ENCODE assay signal across 12 mouse cellular contexts in genomic region chr2:5801182-5801640, GRCm38 (mm10). TPM values are rescaled to one million over a fixed set of nuclear protein-coding genes. Genes with fewer than 3 reads are reported as not detected.
DNase-seq lines count a peak whose midpoint lies in the region; ATAC-seq and TF ChIP-seq lines count a peak whose summit lies in the region.
"Had no signal": no experiment of that assay in that cellular context is flagged by ENCODE, and none has a peak within 500 bp of the region (broad histone marks: within the 10 kb centered on the region; RNA-seq: fewer than 3 reads in every experiment).

No protein-coding gene starts in this region.

- peak; percentile 15 for DNase-seq in kidney, postnatal 0 days (ENCODE audit: low spot score)
- no peak for DNase-seq in kidney, adult 11 months
- peak; percentile 94 for DNase-seq in MEL (ENCODE audit: low read depth, low spot score)
- DNase-seq in urinary bladder, postnatal 36 days (ENCODE audit: low spot score in 2 of 2) = no peak
- DNase-seq in right cerebral cortex, postnatal 10 days (ENCODE audit: low spot score in 2 of 2) = no peak
- DNase-seq in right cerebral cortex, postnatal 25 days = no peak

- ATAC-seq in kidney, postnatal 0 days (replicated peaks; ENCODE audit: low FRiP score, low read depth) = no peak
- peak; percentile 78 to 79 for ATAC-seq in hematopoietic stem cell, adult 5-6 weeks (replicated peaks in 1 of 2; ENCODE audit: insufficient read depth in 1 of 2, low FRiP score in 2 of 2, low TSS enrichment in 1 of 2, low read depth in 1 of 2, poor library complexity in 2 of 2, severe bottlenecking in 2 of 2)
- ATAC-seq in neutrophil, adult 5-6 weeks (ENCODE audit: extremely low read depth, insufficient number of reproducible peaks, low FRiP score, poor library complexity, severe bottlenecking) = peak; percentile 79
- ATAC-seq: Patski had no signal

- no peak overlapping the region for H3K4me2 ChIP-seq in kidney, postnatal 0 days (ENCODE audit: low read length)
- H3K4me2 ChIP-seq: heart, embryonic 15.5 days; limb, embryonic 13.5 days had no signal

- H3K36me3 ChIP-seq in kidney, postnatal 0 days (ENCODE audit: insufficient read depth, low read length) = peaks cover 38% of the 10 kb centered on the region
- peaks cover 0 to 48% of the 10 kb centered on the region in 2 experiments; a peak in 3 of 4 replicates for H3K36me3 ChIP-seq in MEL (ENCODE audit: control insufficient read depth in 1 of 2, insufficient read depth in 2 of 2, low read length in 2 of 2)

- no peaks in the 10 kb centered on the region for H3K27me3 ChIP-seq in kidney, postnatal 0 days (ENCODE audit: insufficient read depth, low read length)
- no peaks in the 10 kb centered on the region for H3K27me3 ChIP-seq in MEL (ENCODE audit: control insufficient read depth in 1 of 2, insufficient read depth in 2 of 2, low read length in 2 of 2)
- H3K27me3 ChIP-seq: heart, embryonic 15.5 days; limb, embryonic 13.5 days; Patski had no signal

- TF ChIP-seq POLR2A in MEL (IDR thresholded peaks at IDR 0.05; ENCODE audit: control insufficient read depth in 1 of 2, insufficient read depth in 1 of 2, low read depth in 1 of 2, low read length in 2 of 2, poor library complexity in 1 of 2) = peak in 1 of 2 experiments; percentile 73; a peak in 2 of 4 replicates

- no peak overlapping the region for H3K27ac ChIP-seq in kidney, postnatal 0 days
- peak overlapping the region; percentile 95 for H3K27ac ChIP-seq in MEL (ENCODE audit: control insufficient read depth, low read depth, low read length)
- H3K27ac ChIP-seq: embryonic facial prominence, embryonic 10.5 days; heart, embryonic 15.5 days; limb, embryonic 13.5 days had no signal

- TF ChIP-seq CTCF in kidney, postnatal 0 days (IDR thresholded peaks at IDR 0.05; ENCODE audit: low read depth) = no peak
- no peak for TF ChIP-seq CTCF in MEL (IDR thresholded peaks at IDR 0.05 in 2 of 3, conservative IDR thresholded peaks at IDR 0.05 in 1 of 3; ENCODE audit: control insufficient read depth in 1 of 3, insufficient read depth in 1 of 3, low read depth in 2 of 3, low read length in 3 of 3, poor library complexity in 1 of 3, severe bottlenecking in 1 of 3)

- peak; percentile 95 to 97 for TF ChIP-seq EP300 in MEL (IDR thresholded peaks at IDR 0.05; ENCODE audit: low read depth in 1 of 2, low read length in 2 of 2)

- no peak overlapping the region for H3K9ac ChIP-seq in kidney, postnatal 0 days (ENCODE audit: low read depth, low read length)
- H3K9ac ChIP-seq in MEL (ENCODE audit: control insufficient read depth, low read depth, low read length, poor library complexity, severe bottlenecking) = peak overlapping the region; percentile 52
- H3K9ac ChIP-seq: heart, embryonic 15.5 days; limb, embryonic 13.5 days had no signal

- H3K4me1 ChIP-seq in kidney, postnatal 0 days (replicated peaks; ENCODE audit: insufficient read depth, low read length) = no peaks in the 10 kb centered on the region
- H3K4me1 ChIP-seq in MEL (ENCODE audit: control insufficient read depth in 1 of 2, insufficient read depth in 2 of 2, low read length in 2 of 2) = peaks cover 21 to 34% of the 10 kb centered on the region in 2 experiments
- H3K4me1 ChIP-seq: embryonic facial prominence, embryonic 10.5 days; limb, embryonic 13.5 days had no signal

- no peak overlapping the region for H3K4me3 ChIP-seq in kidney, postnatal 0 days (replicated peaks; ENCODE audit: low read depth, low read length)
- H3K4me3 ChIP-seq in MEL (ENCODE audit: control insufficient read depth in 1 of 2, insufficient read depth in 1 of 2, low read depth in 2 of 2, low read length in 2 of 2) = peak overlapping the region; percentile 17 to 38; a peak in 3 of 4 replicates
- H3K4me3 ChIP-seq: embryonic facial prominence, embryonic 10.5 days; heart, embryonic 15.5 days; limb, embryonic 13.5 days had no signal

- TF ChIP-seq RAD21 in MEL (IDR thresholded peaks at IDR 0.05; ENCODE audit: low read depth, low read length) = no peak; the same call in 1 of the 2 replicates

- 74% methylated on average over 9 of the region's 9 CpGs for WGBS in kidney, postnatal 0 days

- no peaks in the 10 kb centered on the region for H3K9me3 ChIP-seq in kidney, postnatal 0 days (replicated peaks; ENCODE audit: low read length)
- H3K9me3 ChIP-seq in MEL (replicated peaks; ENCODE audit: insufficient read depth, low read length) = no peaks in the 10 kb centered on the region
- H3K9me3 ChIP-seq: embryonic facial prominence, embryonic 10.5 days; heart, embryonic 15.5 days; limb, embryonic 13.5 days had no signal

- H3K79me2 ChIP-seq in MEL (ENCODE audit: control insufficient read depth, insufficient read depth, low read length, poor library complexity) = no peaks in the 10 kb centered on the region

TF ChIP-seq in MEL, 35 proteins besides CTCF, POLR2A, EP300 and RAD21 (continues in another document):
- peak; percentile 63 for TF ChIP-seq BHLHE40 (IDR thresholded peaks at IDR 0.05; ENCODE audit: borderline replicate concordance, low read depth, low read length)
- no peak for TF ChIP-seq MEF2A (IDR thresholded peaks at IDR 0.05; ENCODE audit: extremely low read depth, insufficient replicate concordance, low read depth, low read length, poor library complexity, severe bottlenecking)
- peak; percentile 80 for TF ChIP-seq TBP (IDR thresholded peaks at IDR 0.05; ENCODE audit: low read depth, low read length)
- no peak; the same call in 1 of the 2 replicates for TF ChIP-seq KAT2A (conservative IDR thresholded peaks at IDR 0.05; ENCODE audit: low read depth, low read length)
- TF ChIP-seq POLR2AphosphoS5 (IDR thresholded peaks at IDR 0.05; ENCODE audit: borderline replicate concordance, low read depth, low read length) = no peak
- 0 out of 2 replicates have a peak, but pooled peaks have one; percentile 24 for TF ChIP-seq HCFC1 (IDR thresholded peaks at IDR 0.05; ENCODE audit: low read depth, low read length)
- TF ChIP-seq USF2 (IDR thresholded peaks at IDR 0.05; ENCODE audit: borderline replicate concordance in 1 of 2, insufficient read depth in 1 of 2, low read depth in 1 of 2, low read length in 2 of 2) = no peak
- no peak for TF ChIP-seq MAZ (IDR thresholded peaks at IDR 0.05; ENCODE audit: low read depth, low read length)
- no peak for TF ChIP-seq GABPA (IDR thresholded peaks at IDR 0.05; ENCODE audit: low read depth, low read length)
- peak; percentile 59; the same call in 1 of the 2 replicates for TF ChIP-seq MYC (IDR thresholded peaks at IDR 0.05; ENCODE audit: low read depth, low read length)
- TF ChIP-seq SMC3 (IDR thresholded peaks at IDR 0.05; ENCODE audit: low read depth, low read length) = no peak
- TF ChIP-seq MYB (IDR thresholded peaks at IDR 0.05; ENCODE audit: low read depth, low read length) = peak; percentile 96
- no peak; the same call in 1 of the 2 replicates for TF ChIP-seq MAX (IDR thresholded peaks at IDR 0.05; ENCODE audit: low read length)
- peak; percentile 66; the same call in 1 of the 2 replicates for TF ChIP-seq MAFK (IDR thresholded peaks at IDR 0.05; ENCODE audit: borderline replicate concordance, low read depth, low read length)
- peak; percentile 61; the same call in 1 of the 2 replicates for TF ChIP-seq ZMIZ1 (IDR thresholded peaks at IDR 0.05; ENCODE audit: low read depth, low read length)
- TF ChIP-seq NELFE (IDR thresholded peaks at IDR 0.05; ENCODE audit: low read depth, low read length) = 0 out of 2 replicates have a peak, but pooled peaks have one; percentile 34
- no peak for TF ChIP-seq USF1 (IDR thresholded peaks at IDR 0.05; ENCODE audit: low read depth, low read length)
- no peak for TF ChIP-seq ZKSCAN1 (IDR thresholded peaks at IDR 0.05; ENCODE audit: low read depth, low read length)
- TF ChIP-seq ZNF384 (IDR thresholded peaks at IDR 0.05; ENCODE audit: low read depth, low read length) = no peak
- TF ChIP-seq TAL1 (IDR thresholded peaks at IDR 0.05; ENCODE audit: low read length) = peak; percentile 53
- TF ChIP-seq NRF1 (IDR thresholded peaks at IDR 0.05; ENCODE audit: insufficient read depth, low read depth, low read length, poor library complexity, severe bottlenecking) = no peak
- TF ChIP-seq POLR2AphosphoS2 (IDR thresholded peaks at IDR 0.05; ENCODE audit: low read length) = no peak
- no peak for TF ChIP-seq CHD1 (IDR thresholded peaks at IDR 0.05; ENCODE audit: low read depth, low read length)
- TF ChIP-seq ZC3H11A (IDR thresholded peaks at IDR 0.05; ENCODE audit: low read depth, low read length) = no peak
- TF ChIP-seq RCOR1 (IDR thresholded peaks at IDR 0.05; ENCODE audit: low read depth, low read length) = peak; percentile 75
- TF ChIP-seq ETS1 (IDR thresholded peaks at IDR 0.05; ENCODE audit: low read depth, low read length) = peak; percentile 93
- TF ChIP-seq CHD2 (IDR thresholded peaks at IDR 0.05; ENCODE audit: low read length) = no peak
- peak; percentile 92 for TF ChIP-seq TCF12 (IDR thresholded peaks at IDR 0.05; ENCODE audit: low read depth, low read length)
- no peak for TF ChIP-seq UBTF (IDR thresholded peaks at IDR 0.05; ENCODE audit: borderline replicate concordance, insufficient read depth, low read depth, low read length)
- TF ChIP-seq GATA1 (IDR thresholded peaks at IDR 0.05; ENCODE audit: low read depth, low read length) = peak; percentile 99
- no peak for TF ChIP-seq E2F4 (IDR thresholded peaks at IDR 0.05; ENCODE audit: borderline replicate concordance, low read depth, low read length)
- peak; percentile 77 for TF ChIP-seq SIN3A (IDR thresholded peaks at IDR 0.05; ENCODE audit: low read length)
- no peak for TF ChIP-seq JUND (IDR thresholded peaks at IDR 0.05; ENCODE audit: low read depth, low read length)
- TF ChIP-seq ELF1 (IDR thresholded peaks at IDR 0.05; ENCODE audit: low read depth, low read length) = peak; percentile 68; the same call in 1 of the 2 replicates

RNA-seq across cellular contexts. Expression of gene Nudt5, which starts 43.6 kb away (rescaled TPM):
- 40.8 and 46.6 TPM in 2 replicates for polyA plus RNA-seq in kidney, postnatal 0 days (2015; fragmentation: Nextera tagmentation; extraction: Ambion mirVana)
- 82.1 and 100 TPM in 2 replicates for total RNA-seq in MEL (2012; rRNA removed)
- polyA plus RNA-seq in MEL (2012; ENCODE audit: insufficient read depth in 1 of 2, insufficient read length in 2 of 2, low read depth in 1 of 2, low replicate concordance in 2 of 2, missing spikeins in 1 of 2) = 100 to 1,000 TPM in 1 of 2 experiments, not detected in 1; 141 TPM
- 53.1 and 54.3 TPM in 2 replicates for total RNA-seq in hematopoietic stem cell, adult 5-6 weeks (2017)
- 14.5 and 19.5 TPM in 2 replicates for total RNA-seq in neutrophil, adult 5-6 weeks (2017)

RNA-seq across cellular contexts. Expression of gene Cdc123, which starts 43.8 kb away (rescaled TPM):
- 208 and 220 TPM in 2 replicates for polyA plus RNA-seq in kidney, postnatal 0 days (2015; fragmentation: Nextera tagmentation; extraction: Ambion mirVana)
- total RNA-seq in MEL (2012; rRNA removed) = 190 and 192 TPM in 2 replicates
- polyA plus RNA-seq in MEL (2012; ENCODE audit: insufficient read depth in 1 of 2, insufficient read length in 2 of 2, low read depth in 1 of 2, low replicate concordance in 2 of 2, missing spikeins in 1 of 2) = 100 to 1,000 TPM; 338 to 770 TPM
- total RNA-seq in hematopoietic stem cell, adult 5-6 weeks (2017) = 91.4 and 98.6 TPM in 2 replicates
- 65.6 and 110 TPM in 2 replicates for total RNA-seq in neutrophil, adult 5-6 weeks (2017)

Comparison
In these comparisons a context has a peak if more than half of its experiments do, and no peak if none do; other contexts are left out.
1. DNase-seq: peak in kidney, postnatal 0 days (single experiment) and MEL (single experiment); none in kidney, adult 11 months (single experiment), urinary bladder, postnatal 36 days (0 of 2), right cerebral cortex, postnatal 10 days (0 of 2) and right cerebral cortex, postnatal 25 days (single experiment).